Mouse (Mus musculus) E14TG2a.4 (cell line): ENCODE data around the gene Wfdc9.

Source experiments
- H3K27me3 ChIP-seq: 2 replicates; pipeline ENCODE4 v1.6.1; 2014; ENCODE audit warnings: low read length, control low read depth; ENCODE audit not compliant: insufficient read depth
- H3K36me3 ChIP-seq: 2 replicates; pipeline ENCODE4 v1.6.1; 2014; ENCODE audit warnings: low read length, control low read depth; ENCODE audit not compliant: insufficient read depth
- H3K4me1 ChIP-seq: replicated peaks from 2 replicates; pipeline ENCODE4 v1.6.1; 2014; ENCODE audit warnings: low read depth, low read length, control low read depth
- H3K4me3 ChIP-seq: replicated peaks from 2 replicates; pipeline ENCODE4 v1.5.1; 2014; ENCODE audit warnings: mild to moderate bottlenecking, low read length
- H3K9me3 ChIP-seq: 2 replicates; pipeline ENCODE4 v1.6.1; 2014; ENCODE audit warnings: low read length, control low read depth
- CTCF ChIP-seq: conservative IDR thresholded peaks from 2 replicates; pipeline ENCODE4 v1.5.1; 2014; ENCODE audit warnings: low read length
- NANOG ChIP-seq: IDR thresholded peaks from 2 replicates; pipeline ENCODE4 v1.6.1; 2014; ENCODE audit warnings: borderline replicate concordance, low read length, mixed read lengths
- POU5F1 ChIP-seq: IDR thresholded peaks from 2 replicates; pipeline ENCODE4 v1.6.1; 2014; ENCODE audit warnings: low read length, borderline replicate concordance

The Wfdc9 gene

GRCm38 (mm10) chr2:164656483-164656882 lies at the start of gene Wfdc9:
TSS of gene Wfdc9 (minus strand) at chr2:164656583.
- H3K4me1 ChIP-seq = peaks cover 14% of the 10 kb centered on the region
- H3K27me3 ChIP-seq = peaks cover 21% of the 10 kb centered on the region
- no peaks in the 10 kb centered on the region for H3K9me3 ChIP-seq
- no peaks in the 10 kb centered on the region for H3K36me3 ChIP-seq
- no peak for TF ChIP-seq NANOG
- TF ChIP-seq CTCF = no peak
- no peak for TF ChIP-seq POU5F1
- peak within 1 kb of the TSS; percentile 29 for H3K4me3 ChIP-seq

GRCm38 (mm10) chr2:164705991-164706390 lies 49.6 kb upstream of the Wfdc9 start:
- no peak overlapping the region for H3K4me3 ChIP-seq
- H3K36me3 ChIP-seq = no peaks in the 10 kb centered on the region
- peaks cover 3% of the 10 kb centered on the region; the same call in 1 of the 2 replicates for H3K27me3 ChIP-seq
- H3K9me3 ChIP-seq = 0 out of 2 replicates have a peak, but pooled peaks cover 3% of the 10 kb centered on the region
- TF ChIP-seq POU5F1 (no peak), NANOG (no peak), CTCF (no peak)
- peaks cover under 1% of the 10 kb centered on the region; the same call in 1 of the 2 replicates for H3K4me1 ChIP-seq

- Histone ChIP-seq H3K9me3 (0 out of 2 replicates have a peak, but pooled peaks cover 3% of the 10 kb centered on the region), H3K4me1 (peaks cover 6% of the 10 kb centered on the region), H3K36me3 (no peaks in the 10 kb centered on the region), H3K4me3 (no peak overlapping the region), H3K27me3 (peaks cover 3% of the 10 kb centered on the region; the same call in 1 of the 2 replicates)
- TF ChIP-seq POU5F1 (no peak), NANOG (no peak), CTCF (no peak)
Observed at GRCm38 (mm10) chr2:164705328-164705727, 48.9 kb upstream of the Wfdc9 start.

GRCm38 (mm10) chr2:164704235-164704634 lies 47.9 kb upstream of the Wfdc9 start:
- Histone ChIP-seq H3K4me1 (peaks cover 6% of the 10 kb centered on the region), H3K27me3 (peaks cover 3% of the 10 kb centered on the region; the same call in 1 of the 2 replicates), H3K36me3 (no peaks in the 10 kb centered on the region), H3K9me3 (0 out of 2 replicates have a peak, but pooled peaks cover 3% of the 10 kb centered on the region), H3K4me3 (no peak overlapping the region)
- TF ChIP-seq POU5F1 = no peak
- no peak for TF ChIP-seq NANOG
- peak; percentile 39 for TF ChIP-seq CTCF

GRCm38 (mm10) chr2:164701761-164702160 lies 45.4 kb upstream of the Wfdc9 start:
- 0 out of 2 replicates have a peak, but pooled peaks cover 3% of the 10 kb centered on the region for H3K9me3 ChIP-seq
- peaks cover 6% of the 10 kb centered on the region; the same call in 1 of the 2 replicates for H3K27me3 ChIP-seq
- no peak for TF ChIP-seq POU5F1
- TF ChIP-seq CTCF = no peak
- no peak for TF ChIP-seq NANOG
- no peak overlapping the region for H3K4me3 ChIP-seq
- H3K36me3 ChIP-seq = no peaks in the 10 kb centered on the region
- peaks cover 12% of the 10 kb centered on the region for H3K4me1 ChIP-seq

GRCm38 (mm10) chr2:164700959-164701358 lies 44.6 kb upstream of the Wfdc9 start:
- H3K36me3 ChIP-seq = no peaks in the 10 kb centered on the region
- peaks cover 6% of the 10 kb centered on the region; the same call in 1 of the 2 replicates for H3K27me3 ChIP-seq
- TF ChIP-seq POU5F1 (no peak), CTCF (no peak), NANOG (no peak)

GRCm38 (mm10) chr2:164698201-164698600 lies 41.8 kb upstream of the Wfdc9 start, which contains the start of gene Spint4:
TSS of gene Spint4 (plus strand) at chr2:164698501.
- TF ChIP-seq NANOG (no peak), CTCF (no peak), POU5F1 (no peak)
- Histone ChIP-seq H3K4me1 (peaks cover 12% of the 10 kb centered on the region), H3K4me3 (no peak within 1 kb of the TSS), H3K36me3 (no peaks in the 10 kb centered on the region), H3K9me3 (no peaks in the 10 kb centered on the region), H3K27me3 (peaks cover 6% of the 10 kb centered on the region; the same call in 1 of the 2 replicates)

More at GRCm38 (mm10) chr2:164700959-164701358, 44.6 kb upstream of the Wfdc9 start:
- 0 out of 2 replicates have a peak, but pooled peaks cover 3% of the 10 kb centered on the region for H3K9me3 ChIP-seq
- peaks cover 12% of the 10 kb centered on the region for H3K4me1 ChIP-seq
- no peak overlapping the region for H3K4me3 ChIP-seq

- no peak for TF ChIP-seq NANOG
- TF ChIP-seq POU5F1 = no peak
- no peak for TF ChIP-seq CTCF
- Histone ChIP-seq H3K4me1 (no peaks in the 10 kb centered on the region), H3K9me3 (no peaks in the 10 kb centered on the region), H3K4me3 (no peak within 1 kb of the TSS), H3K27me3 (peaks cover 6% of the 10 kb centered on the region; the same call in 1 of the 2 replicates), H3K36me3 (no peaks in the 10 kb centered on the region)
Observed at GRCm38 (mm10) chr2:164684807-164685206, 28.4 kb upstream of the Wfdc9 start, which contains the start of gene Wfdc13. TSS of gene Wfdc13 (plus strand) at chr2:164685107.

GRCm38 (mm10) chr2:164679906-164680305 lies 23.5 kb upstream of the Wfdc9 start:
- Histone ChIP-seq H3K36me3 (no peaks in the 10 kb centered on the region), H3K27me3 (no peaks in the 10 kb centered on the region), H3K4me1 (peaks cover 4% of the 10 kb centered on the region; the same call in 1 of the 2 replicates), H3K9me3 (no peaks in the 10 kb centered on the region), H3K4me3 (no peak overlapping the region)
- TF ChIP-seq POU5F1 (no peak), CTCF (no peak), NANOG (no peak)
